Mouse (Mus musculus) lung, adult 2 months (tissue): ENCODE data around the gene Slc36a4.

ENCODE experiments used
- CTCF ChIP-seq: fragments of 200-500 bp; IDR thresholded peaks from 2 replicates; pipeline ENCODE4 v1.5.1; 2011; ENCODE audit warnings: mild to moderate bottlenecking, low read length, control low read depth; ENCODE audit not compliant: insufficient read depth
- POLR2A ChIP-seq: fragments of 200-500 bp; IDR thresholded peaks from 2 replicates; pipeline ENCODE4 v1.6.1; 2011; ENCODE audit warnings: low read depth, mild to moderate bottlenecking, control low read depth, low read length, borderline replicate concordance; ENCODE audit errors: extremely low read depth

- TF ChIP-seq CTCF (no peak), POLR2A (no peak)
These were observed 31.9 kb downstream of the Slc36a4 start for GRCm38 (mm10) chr9:15741428-15741827.
